Mouse (Mus musculus) embryonic facial prominence, embryonic 14.5 days (tissue): ENCODE measurements around the gene Donson. TPM values are rescaled to one million over a fixed set of nuclear protein-coding genes. Genes with fewer than 3 reads are reported as not detected.

Experiments used
- ATAC-seq: fragments of 200-750 bp; cut with Nextera tagmentation; 2 replicates; pipeline ENCODE4 v1.8.0; 2017; ENCODE audit warnings: low read depth, moderate number of reproducible peaks, moderate TSS enrichment
- DNase-seq: peaks from one replicate; pipeline ENCODE4 v3.0.0-alpha.2; 2015; ENCODE audit warnings: low spot score
- H3K27ac ChIP-seq: fragments of 300-500 bp; sonication (generic); replicated peaks from 2 replicates; pipeline ENCODE4 v1.5.1; 2014; ENCODE audit warnings: low read depth, mild to moderate bottlenecking, low read length, moderate library complexity
- H3K27me3 ChIP-seq: fragments of 300-500 bp; sonication (generic); replicated peaks from 2 replicates; pipeline ENCODE4 v1.6.1; 2014; ENCODE audit warnings: low read length; ENCODE audit not compliant: control insufficient read depth, insufficient read depth
- H3K36me3 ChIP-seq: fragments of 300-500 bp; sonication (generic); 2 replicates; pipeline ENCODE4 v1.6.1; 2014; ENCODE audit warnings: low read length, mixed read lengths; ENCODE audit not compliant: control insufficient read depth, insufficient read depth
- H3K4me1 ChIP-seq: fragments of 300-500 bp; sonication (generic); 2 replicates; pipeline ENCODE4 v1.6.1; 2014; ENCODE audit warnings: antibody characterized with exemption, low read length; ENCODE audit not compliant: control insufficient read depth, insufficient read depth
- H3K4me2 ChIP-seq: fragments of 300-500 bp; sonication (generic); 2 replicates; pipeline ENCODE4 v1.6.1; 2014; ENCODE audit warnings: low read depth, mild to moderate bottlenecking, low read length, moderate library complexity, mixed read lengths
- H3K4me3 ChIP-seq: fragments of 300-500 bp; sonication (generic); 2 replicates; pipeline ENCODE4 v1.5.1; 2014; ENCODE audit warnings: low read depth, mild to moderate bottlenecking, low read length
- H3K9ac ChIP-seq: fragments of 300-500 bp; sonication (generic); 2 replicates; pipeline ENCODE4 v1.6.1; 2014; ENCODE audit warnings: low read depth, mild to moderate bottlenecking, low read length, moderate library complexity, mixed read lengths
- H3K9me3 ChIP-seq: fragments of 300-500 bp; sonication (generic); 2 replicates; pipeline ENCODE4 v1.6.1; 2016; ENCODE audit warnings: low read length; ENCODE audit not compliant: control insufficient read depth
- WGBS: fragments of 180-500 bp; shearing (Covaris S2); extraction: QIAGEN DNeasy Blood & Tissue Kit; methylation state at CpG from one replicate; pipeline ENCODE4 v1.1.7; 2014; 5-methylcytosine and 5-hydroxymethylcytosine counted together
- polyA plus RNA-seq: library from polyadenylated mRNA; unstranded; fragments of >200 nt; fragmentation: Nextera tagmentation; extraction: Ambion mirVana; gene quantifications from 2 replicates; pipeline ENCODE4 v1.2.1, GENCODE M21; 2014

Gene Donson
- polyA plus RNA-seq, 1 experiment from 2014 or later: 17.8 TPM

GRCm38 (mm10) chr16:91680656-91681055, 7.9 kb downstream of the Donson start:
- Histone ChIP-seq H3K27ac (no peak overlapping the region), H3K4me1 (no peaks in the 10 kb centered on the region), H3K4me3 (no peak overlapping the region), H3K9ac (no peak overlapping the region), H3K4me2 (no peak overlapping the region), H3K36me3 (peaks cover 90% of the 10 kb centered on the region), H3K9me3 (no peaks in the 10 kb centered on the region), H3K27me3 (no peaks in the 10 kb centered on the region)
- WGBS: 81% methylated on average over 5 of the region's 5 CpGs
- ATAC-seq: no peak
- no peak for DNase-seq

DNA sequence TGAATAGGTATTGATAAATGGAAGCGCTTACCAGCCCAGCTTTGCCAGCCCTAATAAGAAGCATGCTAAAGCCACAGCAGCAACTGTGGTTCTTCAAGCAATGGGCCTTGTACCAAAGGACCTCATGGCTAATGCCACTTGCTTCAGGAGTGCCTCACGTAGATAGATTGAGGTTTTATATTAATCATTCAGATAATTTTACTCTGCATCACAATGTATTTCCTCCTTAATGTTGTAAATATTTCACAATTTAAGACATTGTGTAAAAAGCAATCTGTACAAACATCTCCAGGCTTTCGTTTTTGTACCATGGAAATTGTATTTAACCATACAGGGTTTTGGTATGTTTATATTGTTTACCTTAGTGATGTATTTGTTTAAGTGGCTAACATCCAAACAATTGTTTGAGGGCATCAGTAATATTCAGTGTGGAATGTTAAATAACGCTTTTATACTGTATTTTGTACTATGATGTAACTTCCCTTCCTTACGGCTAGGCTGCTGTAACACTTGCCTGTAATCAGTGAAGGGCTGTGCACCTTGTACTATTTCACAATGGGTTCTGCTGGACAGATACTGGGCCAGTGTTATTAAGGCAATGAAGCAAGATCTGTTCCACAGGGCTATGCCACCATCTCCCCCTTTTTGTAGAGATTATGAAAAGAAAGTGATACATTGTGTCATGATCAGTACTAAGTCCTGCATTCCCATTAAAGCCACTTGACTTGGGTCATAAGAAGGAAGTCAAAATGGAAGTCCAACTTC, 10.2 kb downstream of the Donson start:
- no peak overlapping the region for H3K27ac ChIP-seq
- 86% methylated on average over 5 of the region's 5 CpGs for WGBS
- ATAC-seq: no peak

GRCm38 (mm10) chr16:91674500-91674899, 14.1 kb downstream of the Donson start:
- no peaks in the 10 kb centered on the region for H3K27me3 ChIP-seq
- no peaks in the 10 kb centered on the region for H3K4me1 ChIP-seq
- H3K4me3 ChIP-seq: no peak overlapping the region
- H3K9ac ChIP-seq: no peak overlapping the region
- H3K27ac ChIP-seq: no peak overlapping the region
- no peaks in the 10 kb centered on the region for H3K9me3 ChIP-seq
- H3K36me3 ChIP-seq: peaks cover 95% of the 10 kb centered on the region
- WGBS: 78% methylated on average over 4 of the region's 4 CpGs
- DNase-seq: no peak
- ATAC-seq: no peak
- H3K4me2 ChIP-seq: no peak overlapping the region

More for the DNA sequence above, 10.2 kb downstream of the Donson start:
- Histone ChIP-seq H3K9ac (no peak overlapping the region), H3K4me1 (no peaks in the 10 kb centered on the region), H3K36me3 (peaks cover 89% of the 10 kb centered on the region), H3K27me3 (no peaks in the 10 kb centered on the region), H3K9me3 (no peaks in the 10 kb centered on the region), H3K4me3 (no peak overlapping the region), H3K4me2 (no peak overlapping the region)
- no peak for DNase-seq

- H3K27ac ChIP-seq: no peak overlapping the region
- DNase-seq (no peak), ATAC-seq (no peak)
- 96% methylated on average over 3 of the region's 3 CpGs for WGBS
- H3K27me3 ChIP-seq: no peaks in the 10 kb centered on the region
- peaks cover 11% of the 10 kb centered on the region; the same call in 1 of the 2 replicates for H3K9me3 ChIP-seq
- no peaks in the 10 kb centered on the region for H3K4me1 ChIP-seq
- H3K4me3 ChIP-seq: no peak overlapping the region
- H3K9ac ChIP-seq: no peak overlapping the region
- no peak overlapping the region for H3K4me2 ChIP-seq
- peaks cover 92% of the 10 kb centered on the region for H3K36me3 ChIP-seq
Measured at GRCm38 (mm10) chr16:91663795-91664194, 24.8 kb downstream of the Donson start.

DNA sequence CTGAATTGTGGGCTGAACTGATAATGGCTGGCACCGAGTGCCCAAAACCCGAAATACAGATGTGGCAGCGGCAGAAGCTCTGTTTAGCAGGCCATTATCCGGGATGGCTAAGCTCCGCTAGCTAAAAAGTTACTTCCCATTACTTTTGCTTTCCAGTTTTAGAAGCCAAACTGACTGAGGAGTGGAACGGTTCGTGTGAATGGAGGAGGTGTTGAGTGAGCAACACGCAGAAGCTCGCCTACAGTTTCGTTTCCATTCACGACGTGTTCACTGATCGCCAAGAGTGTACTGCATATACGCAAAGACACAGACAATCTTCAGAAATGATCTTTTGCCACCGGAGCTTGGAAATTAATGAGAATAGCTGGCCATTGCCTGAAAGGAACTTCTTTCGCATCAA, 26.2 kb downstream of the Donson start:
- no peak overlapping the region for H3K27ac ChIP-seq
- H3K9me3 ChIP-seq: peaks cover 11% of the 10 kb centered on the region; the same call in 1 of the 2 replicates
- DNase-seq: no peak
- no peak for ATAC-seq
- H3K4me2 ChIP-seq: no peak overlapping the region
- 94% methylated on average over 16 of the region's 16 CpGs for WGBS
- no peak overlapping the region for H3K9ac ChIP-seq
- H3K4me3 ChIP-seq: no peak overlapping the region
- H3K4me1 ChIP-seq: no peaks in the 10 kb centered on the region
- peaks cover 98% of the 10 kb centered on the region for H3K36me3 ChIP-seq
- H3K27me3 ChIP-seq: no peaks in the 10 kb centered on the region

DNA sequence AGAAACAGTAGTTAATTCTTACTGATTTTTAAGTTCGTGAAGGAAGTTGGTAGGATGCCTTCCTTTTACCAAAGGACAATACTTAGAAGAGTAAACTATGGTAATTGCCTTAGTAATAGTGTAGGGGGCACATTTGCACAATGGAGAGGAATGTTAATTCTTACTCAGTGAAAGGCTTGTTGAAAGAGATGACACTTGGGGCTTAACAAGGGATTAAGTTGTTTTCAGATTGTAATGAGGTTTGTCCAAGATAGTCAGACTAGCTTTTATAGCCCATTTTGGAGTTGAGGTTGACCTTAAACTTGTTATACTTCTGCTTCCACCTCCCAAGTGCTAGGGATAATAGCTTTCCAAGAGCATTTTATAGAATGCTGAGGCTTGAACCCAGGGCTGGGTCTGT, 27.2 kb downstream of the Donson start:
- Histone ChIP-seq H3K27me3 (no peaks in the 10 kb centered on the region), H3K9me3 (peaks cover 11% of the 10 kb centered on the region; the same call in 1 of the 2 replicates), H3K4me1 (no peaks in the 10 kb centered on the region), H3K27ac (no peak overlapping the region), H3K4me3 (no peak overlapping the region), H3K4me2 (no peak overlapping the region), H3K9ac (no peak overlapping the region), H3K36me3 (peaks cover 98% of the 10 kb centered on the region)
- no peak for ATAC-seq
- no peak for DNase-seq
- 78% methylated on average over 1 of the region's 1 CpGs for WGBS

GRCm38 (mm10) chr16:91659798-91660197, 28.8 kb downstream of the Donson start:
- no peak overlapping the region for H3K9ac ChIP-seq
- H3K27ac ChIP-seq: no peak overlapping the region
- H3K36me3 ChIP-seq: peaks cover 98% of the 10 kb centered on the region
- ATAC-seq (no peak), DNase-seq (no peak)
- no peak overlapping the region for H3K4me3 ChIP-seq
- H3K9me3 ChIP-seq: peaks cover 11% of the 10 kb centered on the region; the same call in 1 of the 2 replicates
- H3K4me2 ChIP-seq: no peak overlapping the region
- no peaks in the 10 kb centered on the region for H3K27me3 ChIP-seq
- no peaks in the 10 kb centered on the region for H3K4me1 ChIP-seq
- WGBS: 98% methylated on average over 20 of the region's 20 CpGs

- no peak overlapping the region for H3K4me2 ChIP-seq
- no peaks in the 10 kb centered on the region for H3K27me3 ChIP-seq
- H3K4me3 ChIP-seq: no peak overlapping the region
- H3K4me1 ChIP-seq: no peaks in the 10 kb centered on the region
- no peak overlapping the region for H3K9ac ChIP-seq
- H3K9me3 ChIP-seq: peaks cover 11% of the 10 kb centered on the region; the same call in 1 of the 2 replicates
- H3K36me3 ChIP-seq: peaks cover 96% of the 10 kb centered on the region
- no peak overlapping the region for H3K27ac ChIP-seq
- 99% methylated on average over 5 of the region's 5 CpGs for WGBS
- DNase-seq: no peak
- no peak for ATAC-seq
Measured at GRCm38 (mm10) chr16:91658471-91658870, 30.1 kb downstream of the Donson start.

DNA sequence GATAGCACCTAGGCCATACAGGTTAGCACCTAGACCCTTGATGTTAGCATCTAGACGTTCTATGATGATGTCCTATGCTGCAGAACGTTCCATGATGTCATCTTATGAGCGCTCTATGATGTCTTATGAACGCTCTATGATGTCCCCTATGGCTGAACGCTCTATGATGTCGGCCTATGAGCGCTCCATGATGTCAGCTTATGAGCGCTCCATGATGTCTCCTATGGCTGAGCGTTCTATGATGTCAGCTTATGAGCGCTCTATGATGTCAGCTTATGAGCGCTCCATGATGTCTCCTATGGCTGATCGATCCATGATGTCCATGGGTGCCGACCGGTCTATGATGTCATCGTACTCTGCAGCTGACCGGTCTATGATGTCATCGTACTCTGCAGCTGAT, 31.3 kb downstream of the Donson start:
- Histone ChIP-seq H3K36me3 (peaks cover 92% of the 10 kb centered on the region), H3K4me1 (no peaks in the 10 kb centered on the region), H3K27me3 (no peaks in the 10 kb centered on the region), H3K27ac (no peak overlapping the region), H3K9me3 (peaks cover 11% of the 10 kb centered on the region; the same call in 1 of the 2 replicates), H3K4me2 (no peak overlapping the region), H3K9ac (no peak overlapping the region), H3K4me3 (no peak overlapping the region)
- DNase-seq (no peak), ATAC-seq (peak; percentile 27; the same call in 1 of the 2 replicates)
- WGBS: 98% methylated on average over 17 of the region's 17 CpGs
